Mouse (Mus musculus) regulatory T cell (primary cell): ENCODE data around the gene Tnfrsf12a.

Source experiments
- in situ Hi-C: fragments of 300-600 bp; cut with MboI, MseI; formaldehyde crosslinking; loops from one replicate; pipeline ENCODE4 v1.15.1; 2025; ENCODE audit warnings: high pct_unique_total_duplicates

Gene Tnfrsf12a

DNA sequence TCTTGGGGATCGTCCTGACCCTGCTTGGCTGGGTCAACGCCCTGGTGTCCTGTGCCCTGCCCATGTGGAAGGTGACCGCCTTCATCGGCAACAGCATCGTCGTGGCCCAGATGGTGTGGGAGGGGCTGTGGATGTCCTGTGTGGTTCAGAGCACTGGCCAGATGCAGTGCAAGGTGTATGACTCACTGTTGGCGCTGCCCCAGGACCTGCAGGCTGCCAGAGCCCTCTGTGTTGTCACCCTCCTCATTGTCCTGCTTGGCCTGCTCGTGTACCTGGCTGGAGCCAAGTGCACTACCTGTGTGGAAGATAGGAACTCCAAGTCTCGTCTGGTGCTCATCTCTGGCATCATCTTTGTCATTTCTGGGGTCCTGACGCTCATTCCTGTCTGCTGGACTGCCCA is 3.8 kb upstream of the Tnfrsf12a start:
- in situ Hi-C loops = no loop called here

DNA sequence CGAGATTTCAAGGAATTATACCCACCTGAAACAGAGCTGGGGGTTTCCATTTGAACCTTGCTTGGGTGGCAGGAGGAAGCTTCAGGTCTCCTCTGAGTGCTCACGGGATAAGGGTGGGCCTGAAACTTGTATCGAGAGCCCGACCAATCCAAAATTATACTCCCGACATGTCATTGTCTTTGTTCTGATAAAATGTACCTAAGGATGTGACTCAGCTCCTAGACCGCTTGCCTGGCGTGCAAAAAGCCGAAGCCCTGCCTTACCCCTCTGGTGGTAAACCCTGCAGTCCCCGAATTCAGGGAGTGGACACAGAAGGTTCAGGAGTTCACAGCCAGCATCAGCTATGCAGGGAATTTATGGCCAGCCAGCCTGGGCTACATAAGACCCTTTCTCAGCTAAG is 3.1 kb upstream of the Tnfrsf12a start:
- in situ Hi-C loops = no loop called here

DNA sequence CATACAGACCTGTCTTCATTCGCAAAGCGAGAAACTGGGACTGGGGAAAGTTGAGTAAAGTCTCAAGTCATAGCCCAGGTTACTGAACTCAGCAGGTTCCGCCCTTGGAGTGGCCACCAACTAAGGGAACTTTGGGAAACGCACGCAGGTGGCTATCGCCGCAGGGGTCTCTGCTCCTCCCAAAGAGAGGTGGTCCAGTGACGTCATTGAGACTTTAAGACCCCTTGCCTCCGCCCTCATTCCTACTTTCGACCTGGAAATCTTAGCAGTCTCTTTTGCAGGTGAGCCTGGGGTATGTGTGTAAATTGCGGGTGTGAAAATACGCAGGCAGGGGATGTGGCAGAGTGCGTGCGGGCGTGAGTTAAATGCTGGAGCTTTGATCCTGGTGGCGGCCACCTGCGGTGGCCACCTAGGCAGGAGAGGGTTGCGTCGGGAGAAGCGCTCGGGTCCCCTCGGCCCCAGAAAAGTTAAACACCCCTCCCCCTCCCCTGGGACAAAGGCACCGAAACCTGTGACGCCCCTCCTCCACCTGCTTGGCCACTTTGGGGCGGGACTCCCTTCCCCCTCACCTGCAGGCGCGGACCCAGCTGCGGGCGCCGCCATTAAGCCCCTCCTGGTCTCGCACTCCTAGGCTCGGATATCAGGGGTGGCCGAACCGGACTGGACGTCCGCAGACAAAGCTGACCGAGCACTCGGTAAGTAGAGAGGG is 2.0 kb upstream of the Tnfrsf12a start, which contains the start of gene Cldn6:
Gene Cldn6 (plus strand): TSS at position 123 of the 709 bp plus-strand sequence.
- in situ Hi-C loops = no loop called here

- in situ Hi-C loops = no loop called here
Measured at GRCm38 (mm10) chr17:23676473-23677031, 716 bp downstream of the Tnfrsf12a start.

DNA sequence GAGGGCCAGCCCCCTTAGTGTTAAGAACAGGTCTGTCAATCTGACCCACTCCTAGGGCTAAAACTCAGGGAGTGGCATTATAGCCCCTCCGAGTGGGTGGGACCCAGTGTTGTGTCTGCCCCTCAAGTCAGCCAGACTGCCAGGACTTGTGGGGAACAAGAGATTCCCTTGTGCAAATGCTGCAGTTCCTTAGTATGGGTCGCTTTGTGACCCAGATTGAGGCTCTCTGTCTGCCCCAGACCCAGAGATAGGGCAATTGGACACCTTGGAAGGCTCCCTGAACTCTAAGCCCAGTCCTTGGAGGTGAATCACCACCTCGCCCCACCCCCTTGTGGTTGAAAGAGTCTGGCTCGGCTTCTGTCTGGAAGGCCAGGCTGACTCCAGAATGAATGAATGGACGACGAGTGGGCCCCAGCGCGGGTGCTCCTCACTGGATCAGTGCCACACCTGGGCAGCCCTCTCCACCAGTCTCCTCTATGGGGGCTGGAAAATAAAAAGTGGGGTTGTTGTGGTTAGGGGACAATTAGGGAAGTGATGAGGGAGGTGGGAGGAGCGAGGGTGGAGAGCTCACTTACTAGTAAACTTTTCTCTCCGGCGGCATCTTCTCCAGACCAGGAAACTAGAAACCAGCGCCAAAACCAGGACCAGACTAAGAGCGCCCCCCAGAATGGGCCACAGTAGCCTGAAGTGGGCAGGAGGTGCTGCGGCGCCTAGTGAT is 1.5 kb downstream of the Tnfrsf12a start:
- in situ Hi-C loops = no loop called here

- in situ Hi-C loops = no loop called here
Measured at GRCm38 (mm10) chr17:23675127-23675526, 2.1 kb downstream of the Tnfrsf12a start.

DNA sequence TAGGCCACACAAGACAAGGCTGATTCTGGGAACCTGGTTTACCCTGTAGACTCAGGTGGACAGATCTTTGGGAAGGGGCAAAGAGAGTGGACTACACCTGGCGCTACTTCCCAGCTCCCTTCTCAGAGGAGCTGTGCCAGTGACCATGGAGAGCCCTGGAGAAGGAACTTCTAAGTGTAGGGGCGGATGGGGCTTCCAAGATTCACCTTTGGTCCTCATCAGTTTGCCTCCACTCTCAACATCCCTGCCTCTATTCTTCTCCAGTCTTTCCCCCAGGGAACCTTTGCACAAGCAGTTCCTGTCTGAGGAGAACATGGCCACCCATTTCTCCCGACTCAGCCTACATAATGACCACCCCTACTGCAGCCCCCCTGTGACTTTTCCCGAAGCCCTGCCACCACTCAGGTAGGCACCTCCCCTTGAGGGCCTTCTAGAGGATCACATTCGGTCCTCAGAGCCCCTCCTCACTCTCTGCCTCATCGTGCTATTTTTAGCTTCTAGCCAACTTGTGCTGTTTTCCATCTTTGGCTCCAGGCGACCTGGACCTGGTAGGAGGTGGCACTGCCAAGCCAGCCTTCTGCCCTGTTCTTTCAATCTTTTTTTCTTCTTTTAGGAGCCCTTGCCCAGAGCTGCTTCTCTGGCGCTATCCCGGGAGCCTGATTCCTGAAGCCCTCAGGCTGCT is 2.9 kb downstream of the Tnfrsf12a start:
- in situ Hi-C loops = no loop called here

DNA sequence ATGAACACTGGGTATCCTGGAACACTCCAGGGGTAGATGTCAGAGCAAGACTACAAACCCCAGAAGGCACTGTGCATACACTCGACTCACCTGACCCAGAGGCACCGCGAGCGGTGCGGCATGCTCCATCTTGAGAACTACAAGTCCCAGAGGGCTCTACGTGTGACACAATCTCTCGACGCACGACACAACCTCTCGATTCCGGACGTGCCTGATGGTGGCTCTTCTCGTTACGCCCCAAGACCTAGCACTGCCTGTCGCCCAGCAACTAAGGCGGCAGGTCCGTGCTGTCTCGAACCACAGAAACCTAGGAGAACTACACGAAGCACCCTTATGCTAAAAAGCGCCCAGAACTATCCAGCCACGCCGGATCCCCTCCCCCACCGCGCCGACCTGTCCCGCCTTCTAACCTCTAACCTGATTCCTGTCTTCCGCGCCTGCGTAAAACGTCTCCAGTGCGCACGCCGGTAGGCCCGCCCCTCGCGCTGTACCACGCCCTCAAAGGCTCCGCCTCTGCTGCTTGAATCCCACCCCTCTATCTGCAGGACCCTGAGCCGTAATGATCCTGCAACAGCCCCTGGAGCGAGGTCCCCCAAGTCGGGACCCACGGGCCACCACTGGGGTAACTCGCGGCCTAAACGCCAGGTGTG is 3.7 kb downstream of the Tnfrsf12a start, which contains the start of the genes Hcfc1r1 and Thoc6:
Gene Hcfc1r1 (plus strand): TSS at position 173 of the 650 bp plus-strand sequence.
Gene Thoc6 (minus strand): TSS at position 459 of the 650 bp plus-strand sequence.
- in situ Hi-C loops = no loop called here

GRCm38 (mm10) chr17:23672761-23673160 is 4.5 kb downstream of the Tnfrsf12a start:
- in situ Hi-C loops = no loop called here

GRCm38 (mm10) chr17:23671519-23671918 is 5.7 kb downstream of the Tnfrsf12a start:
- in situ Hi-C loops = no loop called here

GRCm38 (mm10) chr17:23670516-23671074 is 6.7 kb downstream of the Tnfrsf12a start:
- in situ Hi-C loops = no loop called here

- in situ Hi-C loops = loop anchor here (5.0 kb wide), 1 partner anchor 42 kb away; no protein-coding TSS in a partner anchor
Measured at GRCm38 (mm10) chr17:23665511-23665910, 11.8 kb downstream of the Tnfrsf12a start.

- in situ Hi-C loops = loop anchor here (5.0 kb wide), 1 partner anchor 43 kb away; no protein-coding TSS in a partner anchor
Measured at GRCm38 (mm10) chr17:23664556-23665021, 12.7 kb downstream of the Tnfrsf12a start.

DNA sequence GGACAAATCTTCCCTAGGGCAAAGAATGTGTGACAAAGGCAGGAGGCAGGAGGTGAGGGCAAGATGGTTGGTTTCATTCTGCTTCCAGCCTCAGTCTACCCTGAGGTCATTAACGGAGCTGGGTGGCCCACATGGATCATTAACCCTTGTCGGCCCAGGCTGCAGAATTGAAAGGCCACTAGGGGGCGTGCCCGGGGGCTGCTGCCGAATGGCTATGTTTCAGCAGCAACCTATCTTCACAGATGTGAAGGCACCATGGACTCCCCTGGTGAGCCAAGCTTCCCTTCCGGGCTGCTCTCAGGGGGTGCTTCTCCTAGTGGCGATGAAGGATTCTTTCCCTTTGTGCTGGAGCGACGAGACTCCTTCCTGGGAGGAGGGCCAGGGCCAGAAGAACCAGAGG is 15.7 kb downstream of the Tnfrsf12a start:
- in situ Hi-C loops = no loop called here

DNA sequence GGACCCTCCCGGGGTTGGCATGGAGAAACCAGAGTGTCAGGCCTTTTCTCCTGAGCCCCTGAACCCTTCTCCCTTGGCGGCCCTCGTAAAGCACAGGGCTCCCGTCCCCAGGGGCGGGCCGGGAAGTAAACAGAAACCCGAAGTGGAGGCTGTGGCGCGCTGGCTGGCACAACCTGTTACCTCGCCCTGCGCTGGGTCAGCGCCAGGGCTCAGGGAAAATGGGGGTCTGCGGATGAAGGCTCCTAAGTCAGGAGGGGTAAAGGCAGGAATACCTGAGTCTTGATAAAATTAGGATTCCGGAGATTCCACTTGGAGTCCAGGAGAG is 16.4 kb downstream of the Tnfrsf12a start:
- in situ Hi-C loops = no loop called here

- in situ Hi-C loops = no loop called here
Measured at GRCm38 (mm10) chr17:23660117-23660875, 17.0 kb downstream of the Tnfrsf12a start, which contains the start of gene Bicdl2. Bicdl2 (plus strand) TSS chr17:23660506.

GRCm38 (mm10) chr17:23658450-23658849 is 18.8 kb downstream of the Tnfrsf12a start:
- in situ Hi-C loops = no loop called here

- in situ Hi-C loops = no loop called here
Measured at GRCm38 (mm10) chr17:23654410-23654809, 22.9 kb downstream of the Tnfrsf12a start.

DNA sequence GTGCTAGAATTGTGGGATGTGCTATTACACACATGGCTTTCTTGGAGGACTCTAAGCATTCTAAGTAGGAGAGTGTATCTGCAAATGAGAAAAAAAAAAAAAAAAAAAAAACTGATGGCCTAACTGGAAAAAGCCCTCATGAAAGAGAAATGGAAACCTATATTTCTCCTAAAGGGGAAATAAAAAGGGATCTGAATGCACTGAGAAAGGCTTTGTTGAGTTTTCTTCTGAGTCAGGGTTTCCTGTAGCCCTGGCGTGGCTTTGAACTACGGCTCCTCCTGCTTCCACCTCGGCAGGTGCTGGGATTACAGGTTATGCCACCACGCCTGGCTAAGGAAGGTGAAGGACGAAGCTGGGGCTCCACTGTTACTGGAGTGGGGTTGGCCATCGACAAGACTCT is 23.3 kb downstream of the Tnfrsf12a start:
- in situ Hi-C loops = no loop called here

- in situ Hi-C loops = no loop called here
Measured at GRCm38 (mm10) chr17:23653324-23653723, 23.9 kb downstream of the Tnfrsf12a start.
